Mouse (Mus musculus) bone marrow macrophage, adult 2 months (primary cell): ENCODE results near the gene Akr1b8.

Experiments used
- CTCF ChIP-seq: IDR thresholded peaks from 2 replicates; pipeline ENCODE4 v1.5.1; 2012; ENCODE audit warnings: low read depth, mild to moderate bottlenecking, low read length, moderate library complexity
- POLR2A ChIP-seq: IDR thresholded peaks from 2 replicates; pipeline ENCODE4 v1.6.1; 2012; ENCODE audit warnings: mild to moderate bottlenecking, low read depth, low read length, borderline replicate concordance

DNA sequence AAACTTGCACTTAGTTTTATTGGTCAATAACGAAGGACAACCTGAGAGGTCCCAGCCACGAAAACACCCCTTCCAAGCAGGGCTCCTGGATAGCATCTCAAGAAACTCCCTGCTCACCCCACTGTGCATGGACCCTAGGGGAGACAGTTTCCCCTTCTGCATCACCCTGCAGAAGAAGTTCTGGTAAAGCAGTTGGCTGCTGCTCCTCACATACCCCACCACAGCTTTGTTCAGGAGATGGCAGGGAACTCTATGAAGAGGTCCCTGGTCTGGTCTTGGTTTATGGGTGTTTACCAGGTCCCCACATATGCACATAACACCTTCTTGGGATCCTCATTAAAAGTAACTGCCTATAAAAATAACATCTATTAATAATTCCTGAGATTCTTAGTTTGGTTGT is 11.4 kb upstream of the Akr1b8 start:
- TF ChIP-seq CTCF (no peak), POLR2A (no peak)
